Mouse (Mus musculus): ENCODE results near the gene Slc12a3. TPM values are rescaled to one million over a fixed set of nuclear protein-coding genes. Genes with fewer than 3 reads are reported as not detected.

Gene Slc12a3
- 0.16 and 0.18 TPM in 2 replicates for polyA plus RNA-seq (2012; rRNA removed)

DNA sequence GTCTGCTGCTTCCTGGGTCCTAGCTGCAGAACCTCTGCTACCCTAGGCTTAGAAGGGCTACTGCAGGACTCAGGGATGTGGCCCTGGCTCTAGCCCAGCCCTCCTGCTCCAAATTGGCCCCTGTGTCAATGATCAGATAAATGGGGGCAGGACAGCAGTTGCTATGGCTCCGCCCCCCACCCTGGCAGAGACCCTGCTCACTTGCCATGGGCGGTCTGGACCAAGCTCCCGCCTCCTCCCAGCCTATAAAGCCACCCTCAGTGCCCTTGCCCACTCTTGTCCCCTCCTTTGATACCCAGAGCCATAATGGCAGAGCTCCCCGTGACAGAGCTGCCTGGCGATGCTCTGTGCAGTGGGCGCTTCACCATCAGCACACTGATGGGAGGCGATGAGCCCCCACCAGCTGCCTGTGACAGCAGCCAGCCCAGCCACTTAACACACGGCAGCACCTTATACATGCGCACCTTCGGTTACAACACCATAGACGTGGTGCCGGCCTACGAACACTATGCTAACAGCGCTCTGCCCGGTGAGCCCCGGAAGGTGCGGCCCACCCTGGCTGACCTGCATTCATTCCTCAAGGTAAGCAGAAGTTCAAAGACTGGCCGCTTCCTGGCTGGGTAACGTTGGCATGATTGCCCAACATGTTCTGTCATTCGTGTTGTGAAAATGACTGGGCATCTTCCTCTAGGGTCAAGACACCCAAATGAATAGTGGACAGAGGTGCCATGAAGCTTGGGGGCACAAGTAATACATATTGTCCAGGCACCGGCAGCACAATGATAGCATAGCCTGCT is at the start of gene Slc12a3:
Gene Slc12a3 (plus strand): TSS at position 270 of the 797 bp plus-strand sequence.

DNA sequence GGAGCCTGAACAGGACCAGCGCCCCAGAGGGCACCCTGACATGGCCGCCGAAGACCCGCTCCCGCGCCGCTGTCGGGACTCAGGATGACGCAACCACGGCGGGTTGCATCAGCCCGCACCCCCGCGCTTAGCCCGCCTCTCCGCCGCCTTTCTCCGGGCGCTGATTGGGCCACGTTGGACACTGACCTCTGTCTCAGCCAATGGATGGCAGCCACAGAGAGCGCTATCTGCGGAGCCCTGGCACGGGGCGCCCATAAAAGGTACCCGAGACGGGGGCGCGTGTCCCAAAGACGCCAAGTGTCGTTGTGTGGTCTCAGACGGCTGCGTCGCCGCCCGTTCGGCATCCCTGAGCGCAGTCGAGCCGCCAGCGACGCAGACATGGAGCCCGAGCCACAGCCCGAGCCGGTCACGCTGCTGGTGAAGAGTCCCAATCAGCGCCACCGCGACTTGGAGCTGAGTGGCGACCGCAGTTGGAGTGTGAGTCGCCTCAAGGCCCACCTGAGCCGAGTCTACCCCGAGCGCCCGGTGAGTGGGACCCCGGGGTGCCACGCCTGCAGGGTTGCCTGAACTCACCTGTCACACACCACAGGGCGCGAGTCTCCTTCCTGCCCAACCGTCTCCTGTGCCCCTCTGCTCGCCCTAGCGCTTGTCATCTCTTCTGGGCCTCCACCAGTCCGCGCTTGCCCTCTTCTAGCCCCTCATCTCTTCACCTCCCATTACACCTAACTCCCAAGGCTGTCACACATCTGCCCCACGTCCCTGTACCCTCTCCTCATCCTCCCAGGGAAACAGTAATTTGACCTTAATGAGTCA is 57.4 kb downstream of the Slc12a3 start, which contains the start of gene Herpud1:
Gene Herpud1 (plus strand): TSS at position 225 of the 813 bp plus-strand sequence.

Other genes starting within 250 kb of the Slc12a3 start
- 23.7 and 29.6 TPM in 2 replicates for gene Bbs2, start 230.3 kb upstream of the Slc12a3 start, polyA plus RNA-seq (2012; rRNA removed)
- not detected in 2 replicates for gene Mt4, start 192.0 kb upstream of the Slc12a3 start, polyA plus RNA-seq (2012; rRNA removed)
- gene Mt3, start 176.6 kb upstream of the Slc12a3 start, polyA plus RNA-seq (2012; rRNA removed): 40.6 and 43.0 TPM in 2 replicates
- gene Mt2, start 156.5 kb upstream of the Slc12a3 start, polyA plus RNA-seq (2012; rRNA removed): 89.1 and 173 TPM in 2 replicates
- gene Mt1, start 150.1 kb upstream of the Slc12a3 start, polyA plus RNA-seq (2012; rRNA removed): 1,509 and 2,181 TPM in 2 replicates
- gene Nup93, start 114.6 kb upstream of the Slc12a3 start, polyA plus RNA-seq (2012; rRNA removed): 14.7 and 18.9 TPM in 2 replicates
- 304 and 326 TPM in 2 replicates for gene Herpud1, start 57.2 kb downstream of the Slc12a3 start, polyA plus RNA-seq (2012; rRNA removed)
- 5.2 and 5.4 TPM in 2 replicates for gene Nlrc5, start 105.2 kb downstream of the Slc12a3 start, polyA plus RNA-seq (2012; rRNA removed)
- 48.5 and 51.7 TPM in 2 replicates for gene Cpne2, start 203.8 kb downstream of the Slc12a3 start, polyA plus RNA-seq (2012; rRNA removed)

All from ovary, adult 2 months (tissue).